Mouse (Mus musculus) hindbrain, embryonic 13.5 days (tissue): ENCODE data around the gene Rad51b. TPM values are rescaled to one million over a fixed set of nuclear protein-coding genes. Genes with fewer than 3 reads are reported as not detected.

Experiments
- ATAC-seq: fragments of 200-750 bp; cut with Nextera tagmentation; 2 replicates; pipeline ENCODE4 v1.8.0; 2017; ENCODE audit warnings: moderate TSS enrichment; ENCODE audit not compliant: low FRiP score
- H3K27ac ChIP-seq: fragments of 300-500 bp; sonication (generic); 2 replicates; pipeline ENCODE4 v1.5.1; 2015; ENCODE audit warnings: inconsistent platforms, mild to moderate bottlenecking, moderate library complexity
- H3K27me3 ChIP-seq: fragments of 300-500 bp; sonication (generic); 2 replicates; pipeline ENCODE4 v1.6.1; 2015; ENCODE audit warnings: mild to moderate bottlenecking, inconsistent platforms
- H3K36me3 ChIP-seq: fragments of 300-500 bp; sonication (generic); 2 replicates; pipeline ENCODE4 v1.6.1; 2015; ENCODE audit warnings: mild to moderate bottlenecking, inconsistent platforms
- H3K4me1 ChIP-seq: fragments of 300-500 bp; sonication (generic); replicated peaks from 2 replicates; pipeline ENCODE4 v1.6.1; 2015; ENCODE audit warnings: inconsistent platforms
- H3K4me2 ChIP-seq: fragments of 300-500 bp; sonication (generic); 2 replicates; pipeline ENCODE4 v1.6.1; 2015; ENCODE audit warnings: inconsistent platforms, mild to moderate bottlenecking, moderate library complexity
- H3K4me3 ChIP-seq: fragments of 300-500 bp; sonication (generic); 2 replicates; pipeline ENCODE4 v1.5.1; 2015; ENCODE audit warnings: mild to moderate bottlenecking, inconsistent platforms
- H3K9ac ChIP-seq: fragments of 300-500 bp; sonication (generic); 2 replicates; pipeline ENCODE4 v1.6.1; 2015; ENCODE audit warnings: mild to moderate bottlenecking, inconsistent platforms
- H3K9me3 ChIP-seq: fragments of 300-500 bp; sonication (generic); 2 replicates; pipeline ENCODE4 v1.6.1; 2016; ENCODE audit warnings: inconsistent platforms
- WGBS: fragments of 180-500 bp; shearing (Covaris S2); methylation state at CpG from one replicate; pipeline ENCODE4 v1.1.7; 2015; 5-methylcytosine and 5-hydroxymethylcytosine counted together
- polyA plus RNA-seq: library from polyadenylated mRNA; unstranded; fragments of >200 nt; fragmentation: Nextera tagmentation; extraction: Ambion mirVana; gene quantifications from 2 replicates; pipeline ENCODE4 v1.2.1, GENCODE M21; 2015

Gene Rad51b
- polyA plus RNA-seq, 1 experiment from 2014 or later: 2.4 TPM

GRCm38 (mm10) chr12:79385199-79385598, 88.1 kb downstream of the Rad51b start:
- H3K4me2 ChIP-seq: no peak overlapping the region
- no peak overlapping the region for H3K4me3 ChIP-seq
- no peaks in the 10 kb centered on the region for H3K4me1 ChIP-seq
- no peaks in the 10 kb centered on the region for H3K9me3 ChIP-seq
- no peaks in the 10 kb centered on the region for H3K36me3 ChIP-seq
- H3K9ac ChIP-seq: no peak overlapping the region
- H3K27me3 ChIP-seq: no peaks in the 10 kb centered on the region
- 85% methylated on average over 5 of the region's 5 CpGs for WGBS
- H3K27ac ChIP-seq: no peak overlapping the region
- ATAC-seq: no peak

- H3K4me1 ChIP-seq: no peaks in the 10 kb centered on the region
- no peak overlapping the region for H3K4me3 ChIP-seq
- no peak overlapping the region for H3K4me2 ChIP-seq
- no peak overlapping the region for H3K9ac ChIP-seq
- no peaks in the 10 kb centered on the region for H3K9me3 ChIP-seq
- 85% methylated on average over 6 of the region's 6 CpGs for WGBS
- no peaks in the 10 kb centered on the region for H3K27me3 ChIP-seq
- no peaks in the 10 kb centered on the region for H3K36me3 ChIP-seq
- no peak overlapping the region for H3K27ac ChIP-seq
- no peak for ATAC-seq
Measured at GRCm38 (mm10) chr12:79387886-79388285, 90.8 kb downstream of the Rad51b start.

- ATAC-seq: no peak
- 97% methylated on average over 3 of the region's 3 CpGs for WGBS
- no peaks in the 10 kb centered on the region for H3K27me3 ChIP-seq
Measured at GRCm38 (mm10) chr12:79389251-79389650, 92.2 kb downstream of the Rad51b start.

GRCm38 (mm10) chr12:79389971-79390370, 92.9 kb downstream of the Rad51b start:
- H3K9ac ChIP-seq: no peak overlapping the region
- H3K4me2 ChIP-seq: no peak overlapping the region
- H3K27ac ChIP-seq: no peak overlapping the region
- H3K27me3 ChIP-seq: no peaks in the 10 kb centered on the region
- H3K4me3 ChIP-seq: no peak overlapping the region
- H3K36me3 ChIP-seq: no peaks in the 10 kb centered on the region
- H3K4me1 ChIP-seq: no peaks in the 10 kb centered on the region
- no peak for ATAC-seq
- H3K9me3 ChIP-seq: no peaks in the 10 kb centered on the region

More at GRCm38 (mm10) chr12:79389251-79389650, 92.2 kb downstream of the Rad51b start:
- Histone ChIP-seq H3K4me3 (no peak overlapping the region), H3K36me3 (no peaks in the 10 kb centered on the region), H3K27ac (no peak overlapping the region), H3K9ac (no peak overlapping the region), H3K4me2 (no peak overlapping the region), H3K4me1 (no peaks in the 10 kb centered on the region), H3K9me3 (no peaks in the 10 kb centered on the region)

GRCm38 (mm10) chr12:79393636-79394035, 96.6 kb downstream of the Rad51b start:
- Histone ChIP-seq H3K4me1 (no peaks in the 10 kb centered on the region), H3K27me3 (no peaks in the 10 kb centered on the region), H3K9me3 (no peaks in the 10 kb centered on the region), H3K4me3 (no peak overlapping the region), H3K36me3 (no peaks in the 10 kb centered on the region), H3K9ac (no peak overlapping the region), H3K27ac (no peak overlapping the region), H3K4me2 (no peak overlapping the region)
- 84% methylated on average over 2 of the region's 2 CpGs for WGBS
- no peak for ATAC-seq

- no peak overlapping the region for H3K27ac ChIP-seq
- H3K27me3 ChIP-seq: no peaks in the 10 kb centered on the region
- no peak overlapping the region for H3K9ac ChIP-seq
- H3K9me3 ChIP-seq: no peaks in the 10 kb centered on the region
- no peak for ATAC-seq
- no peaks in the 10 kb centered on the region for H3K36me3 ChIP-seq
- no peak overlapping the region for H3K4me3 ChIP-seq
- 0 out of 2 replicates have a peak, but pooled peaks cover 2% of the 10 kb centered on the region for H3K4me1 ChIP-seq
- no peak overlapping the region for H3K4me2 ChIP-seq
- 80% methylated on average over 3 of the region's 3 CpGs for WGBS
Measured at GRCm38 (mm10) chr12:79403992-79404391, 106.9 kb downstream of the Rad51b start.

- no peak overlapping the region for H3K9ac ChIP-seq
- no peak for ATAC-seq
- 81% methylated on average over 1 of the region's 1 CpGs for WGBS
Measured at GRCm38 (mm10) chr12:79404494-79404893, 107.4 kb downstream of the Rad51b start.

GRCm38 (mm10) chr12:79408677-79409076, 111.6 kb downstream of the Rad51b start:
- Histone ChIP-seq H3K9ac (no peak overlapping the region), H3K9me3 (no peaks in the 10 kb centered on the region), H3K4me1 (peaks cover 6% of the 10 kb centered on the region), H3K27ac (no peak overlapping the region), H3K4me3 (no peak overlapping the region), H3K4me2 (no peak overlapping the region), H3K36me3 (no peaks in the 10 kb centered on the region), H3K27me3 (no peaks in the 10 kb centered on the region)
- 69% methylated on average over 2 of the region's 2 CpGs for WGBS
- ATAC-seq: no peak

More at GRCm38 (mm10) chr12:79404494-79404893, 107.4 kb downstream of the Rad51b start:
- Histone ChIP-seq H3K9me3 (no peaks in the 10 kb centered on the region), H3K4me1 (0 out of 2 replicates have a peak, but pooled peaks cover 2% of the 10 kb centered on the region), H3K4me2 (no peak overlapping the region), H3K36me3 (no peaks in the 10 kb centered on the region), H3K4me3 (no peak overlapping the region), H3K27ac (no peak overlapping the region), H3K27me3 (no peaks in the 10 kb centered on the region)

GRCm38 (mm10) chr12:79409126-79409860, 112.2 kb downstream of the Rad51b start:
- Histone ChIP-seq H3K27ac (no peak overlapping the region), H3K9ac (no peak overlapping the region), H3K27me3 (no peaks in the 10 kb centered on the region), H3K4me3 (no peak overlapping the region), H3K9me3 (no peaks in the 10 kb centered on the region), H3K4me2 (no peak overlapping the region), H3K36me3 (no peaks in the 10 kb centered on the region), H3K4me1 (peaks cover 6% of the 10 kb centered on the region)
- ATAC-seq: no peak
- WGBS: 39% methylated on average over 4 of the region's 4 CpGs

- ATAC-seq: no peak
- no peak overlapping the region for H3K4me2 ChIP-seq
Measured at GRCm38 (mm10) chr12:79412894-79413507, 115.9 kb downstream of the Rad51b start.

GRCm38 (mm10) chr12:79417360-79417759, 120.3 kb downstream of the Rad51b start:
- H3K36me3 ChIP-seq: no peaks in the 10 kb centered on the region
- no peak overlapping the region for H3K4me3 ChIP-seq
- no peaks in the 10 kb centered on the region for H3K27me3 ChIP-seq
- H3K4me2 ChIP-seq: no peak overlapping the region
- no peaks in the 10 kb centered on the region for H3K4me1 ChIP-seq
- H3K27ac ChIP-seq: no peak overlapping the region
- H3K9ac ChIP-seq: no peak overlapping the region
- WGBS: 85% methylated on average over 6 of the region's 6 CpGs
- no peak for ATAC-seq
- H3K9me3 ChIP-seq: no peaks in the 10 kb centered on the region

More at GRCm38 (mm10) chr12:79412894-79413507, 115.9 kb downstream of the Rad51b start:
- no peak overlapping the region for H3K9ac ChIP-seq
- peaks cover 6% of the 10 kb centered on the region for H3K4me1 ChIP-seq
- H3K4me3 ChIP-seq: no peak overlapping the region
- no peak overlapping the region for H3K27ac ChIP-seq
- WGBS: 89% methylated on average over 8 of the region's 8 CpGs
- H3K36me3 ChIP-seq: no peaks in the 10 kb centered on the region
- H3K9me3 ChIP-seq: no peaks in the 10 kb centered on the region
- H3K27me3 ChIP-seq: no peaks in the 10 kb centered on the region

GRCm38 (mm10) chr12:79420605-79421004, 123.5 kb downstream of the Rad51b start:
- Histone ChIP-seq H3K9ac (no peak overlapping the region), H3K4me2 (no peak overlapping the region), H3K4me1 (no peaks in the 10 kb centered on the region), H3K36me3 (no peaks in the 10 kb centered on the region), H3K4me3 (no peak overlapping the region), H3K27me3 (no peaks in the 10 kb centered on the region), H3K27ac (no peak overlapping the region), H3K9me3 (no peaks in the 10 kb centered on the region)
- 57% methylated on average over 6 of the region's 6 CpGs for WGBS
- no peak for ATAC-seq
